Mouse (Mus musculus) CD4-positive helper T cell, adult 2 months (primary cell): Measurements from ENCODE around the gene Galc.

ENCODE experiments used
- DNase-seq: peaks from one replicate; pipeline ENCODE4 v3.0.0-alpha.2; 2012; ENCODE audit warnings: low read depth, missing footprints, low spot score

Gene Galc

GRCm38 (mm10) chr12:98187186-98187899 lies 71.9 kb downstream of the Galc start:
- no peak for DNase-seq

GRCm38 (mm10) chr12:98181729-98182128 lies 77.5 kb downstream of the Galc start:
- DNase-seq: peak; percentile 26

GRCm38 (mm10) chr12:98180807-98181206 lies 78.5 kb downstream of the Galc start:
- no peak for DNase-seq

GRCm38 (mm10) chr12:98180235-98180800 lies 78.9 kb downstream of the Galc start:
- no peak for DNase-seq

- DNase-seq: no peak
Observed at GRCm38 (mm10) chr12:98179496-98179895, 79.8 kb downstream of the Galc start.

DNA sequence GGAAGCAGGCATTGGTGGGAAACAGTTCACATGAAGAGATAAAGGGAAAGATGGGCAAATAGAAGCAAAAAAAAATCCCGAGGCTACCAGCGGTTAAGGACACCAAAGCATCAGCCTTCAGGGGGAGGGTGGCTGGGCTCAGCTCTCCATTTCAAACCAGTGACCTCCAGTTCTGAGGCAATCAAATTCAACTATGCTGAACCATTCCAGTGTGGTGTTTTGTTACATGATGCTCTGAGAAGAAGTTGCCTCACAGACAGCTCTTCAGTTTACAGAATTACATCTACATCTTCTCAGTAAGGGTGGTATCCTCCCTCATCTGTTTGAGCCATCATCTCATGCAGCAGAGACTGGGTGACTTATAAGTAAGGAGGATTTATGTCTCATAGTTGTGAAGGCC lies 82.6 kb downstream of the Galc start:
- no peak for DNase-seq

- no peak for DNase-seq
Observed at GRCm38 (mm10) chr12:98161901-98162300, 97.4 kb downstream of the Galc start.

- DNase-seq: no peak
Observed at GRCm38 (mm10) chr12:98160867-98161266, 98.4 kb downstream of the Galc start.
